Mouse (Mus musculus): ENCODE measurements around the gene Ppp1r1b.

GRCm38 (mm10) chr11:98385638-98386585 lies 37.7 kb downstream of the Ppp1r1b start, which contains the start of gene Pnmt:
- TF ChIP-seq POLR2A (IDR thresholded peaks at IDR 0.05; ENCODE audit: insufficient read depth, low read depth, low read length) = peak; percentile 71
- TF ChIP-seq CTCF (IDR thresholded peaks at IDR 0.05) = peak; percentile 15; the same call in 1 of the 2 replicates

Measured in heart, adult 2 months (tissue).